ENCODE assay signal across 19 mouse cellular contexts in the genomic region with DNA sequence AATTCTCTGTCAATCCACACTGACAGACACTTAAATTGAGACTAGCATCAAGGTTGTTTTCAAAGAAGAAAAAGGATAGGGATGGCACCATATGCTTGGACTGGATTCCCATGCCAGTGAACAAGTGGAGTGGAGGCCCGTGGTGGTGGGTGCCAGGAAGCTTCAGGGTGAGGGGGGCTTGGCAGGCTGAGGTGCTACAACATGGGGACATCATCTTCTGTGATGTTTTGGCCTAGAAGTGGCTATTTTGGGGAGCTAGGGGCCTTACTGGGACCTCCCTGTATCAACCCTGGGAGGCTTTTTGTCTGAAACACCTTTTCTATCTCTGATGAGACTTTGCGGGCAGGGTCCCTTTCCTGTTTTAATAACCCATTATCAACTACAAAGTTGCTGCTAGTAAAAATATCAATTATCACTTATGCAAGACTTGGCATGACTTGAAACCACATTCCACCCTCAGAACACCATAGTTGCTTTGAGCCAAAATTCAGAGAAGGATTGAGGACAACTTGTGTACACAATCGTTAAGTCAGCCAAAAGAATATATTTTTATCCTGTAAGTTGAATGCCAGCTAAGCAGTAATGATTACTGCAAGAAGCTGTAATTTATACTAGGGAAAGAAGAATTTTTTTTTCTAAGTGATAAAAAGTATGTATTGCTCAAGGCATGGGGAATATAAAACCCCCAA.
DNase-seq lines count a peak whose midpoint lies in the region; ATAC-seq lines count a peak whose summit lies in the region.
"Had no signal": no experiment of that assay in that cellular context is flagged by ENCODE, and none has a peak within 500 bp of the region (broad histone marks: within the 10 kb centered on the region; RNA-seq: fewer than 3 reads in every experiment).

No protein-coding gene starts in this region.

- H3K4me1 ChIP-seq in forebrain, embryonic 13.5 days = no peaks in the 10 kb centered on the region
- H3K4me1 ChIP-seq in forebrain, embryonic 11.5 days (replicated peaks; ENCODE audit: control insufficient read depth, insufficient read depth, low read length) = no peaks in the 10 kb centered on the region
- H3K4me1 ChIP-seq: hindbrain, embryonic 10.5 days; midbrain, embryonic 10.5 days; stomach, embryonic 15.5 days had no signal

- H3K4me3 ChIP-seq in forebrain, embryonic 13.5 days = no peak overlapping the region
- no peak overlapping the region for H3K4me3 ChIP-seq in forebrain, embryonic 11.5 days (ENCODE audit: low read depth, low read length)
- H3K4me3 ChIP-seq: gastrocnemius, adult 2 months; heart, adult 2 months; hindbrain, embryonic 10.5 days; limb, embryonic 15.5 days; midbrain, embryonic 10.5 days; stomach, embryonic 15.5 days had no signal

- no peak overlapping the region for H3K4me2 ChIP-seq in forebrain, embryonic 13.5 days
- no peak overlapping the region for H3K4me2 ChIP-seq in forebrain, embryonic 11.5 days (ENCODE audit: low read depth, low read length, severe bottlenecking)
- H3K4me2 ChIP-seq: limb, embryonic 15.5 days; stomach, embryonic 15.5 days had no signal

- ATAC-seq in forebrain, embryonic 13.5 days = peak; percentile 27; the same call in 1 of the 2 replicates
- no peak for ATAC-seq in forebrain, embryonic 11.5 days (replicated peaks; ENCODE audit: low FRiP score)

- H3K9ac ChIP-seq in forebrain, embryonic 13.5 days = no peak overlapping the region
- H3K9ac ChIP-seq in forebrain, embryonic 11.5 days (ENCODE audit: low read length) = no peak overlapping the region
- H3K9ac ChIP-seq: limb, embryonic 15.5 days; stomach, embryonic 15.5 days had no signal

- no peaks in the 10 kb centered on the region for H3K36me3 ChIP-seq in forebrain, embryonic 13.5 days (ENCODE audit: poor library complexity, severe bottlenecking)
- H3K36me3 ChIP-seq in forebrain, embryonic 11.5 days (ENCODE audit: control insufficient read depth, insufficient read depth, low read length) = no peaks in the 10 kb centered on the region
- H3K36me3 ChIP-seq: hindbrain, embryonic 10.5 days; limb, embryonic 15.5 days; midbrain, embryonic 10.5 days; stomach, embryonic 15.5 days had no signal

- no peaks in the 10 kb centered on the region for H3K9me3 ChIP-seq in forebrain, embryonic 13.5 days (replicated peaks)
- H3K9me3 ChIP-seq in forebrain, embryonic 11.5 days (ENCODE audit: control insufficient read depth, low read length) = no peaks in the 10 kb centered on the region
- H3K9me3 ChIP-seq: limb, embryonic 15.5 days; stomach, embryonic 15.5 days had no signal

- 85% methylated on average over 3 of the region's 3 CpGs for WGBS in forebrain, embryonic 13.5 days
- 88% methylated on average over 3 of the region's 3 CpGs for WGBS in forebrain, embryonic 11.5 days

- no peak overlapping the region for H3K27ac ChIP-seq in forebrain, embryonic 13.5 days
- no peak overlapping the region for H3K27ac ChIP-seq in forebrain, embryonic 11.5 days (ENCODE audit: low read depth, low read length)
- H3K27ac ChIP-seq: gastrocnemius, adult 2 months; heart, adult 2 months; hindbrain, embryonic 10.5 days; limb, embryonic 15.5 days; midbrain, embryonic 10.5 days; stomach, embryonic 15.5 days had no signal

- intact Hi-C loops in gastrocnemius, postnatal 14 days (cut with DNase I; ENCODE audit: low total_unique reads) = no loop called here

- no peak for DNase-seq in forebrain, embryonic 11.5 days (ENCODE audit: low spot score)
- DNase-seq in layer of hippocampus, adult 9-11 months = peak; percentile 35
- DNase-seq in layer of hippocampus, postnatal 25 days (ENCODE audit: extremely low spot score in 1 of 2, low spot score in 1 of 2) = no peak
- peak; percentile 18 for DNase-seq in right cerebral cortex, adult 18-20 months
- no peak for DNase-seq in right cerebral cortex, postnatal 4 days
- DNase-seq in gastrocnemius, adult 8-10 months (ENCODE audit: low spot score in 2 of 2) = no peak
- no peak for DNase-seq in gastrocnemius, postnatal 14 days
- DNase-seq: embryo, embryonic 11 days; gastrocnemius, adult 2 months; heart, adult 2 months; kidney, adult 8-10 months; kidney, postnatal 4 days; spleen, adult 18-20 months; thymus, postnatal 14 days had no signal

- no peaks in the 10 kb centered on the region for H3K27me3 ChIP-seq in forebrain, embryonic 13.5 days
- no peaks in the 10 kb centered on the region for H3K27me3 ChIP-seq in forebrain, embryonic 11.5 days (ENCODE audit: control insufficient read depth, insufficient read depth, low read length)
- H3K27me3 ChIP-seq: limb, embryonic 15.5 days; stomach, embryonic 15.5 days had no signal

Comparison
In these comparisons a context has a peak if more than half of its experiments do, and no peak if none do; other contexts are left out.
1. DNase-seq: peak in layer of hippocampus, adult 9-11 months (single experiment) and right cerebral cortex, adult 18-20 months (single experiment); none in forebrain, embryonic 11.5 days (single experiment), layer of hippocampus, postnatal 25 days (0 of 2), right cerebral cortex, postnatal 4 days (single experiment), gastrocnemius, adult 8-10 months (0 of 2) and gastrocnemius, postnatal 14 days (single experiment).